Mouse (Mus musculus) urinary bladder, postnatal 0 days (tissue): Measurements from ENCODE around the gene Lrp2bp. TPM values are rescaled to one million over a fixed set of nuclear protein-coding genes. Genes with fewer than 3 reads are reported as not detected.

ENCODE experiments used
- polyA plus RNA-seq: library from polyadenylated mRNA; unstranded; fragments of >200 nt; fragmentation: Nextera tagmentation; extraction: Ambion mirVana; gene quantifications from 2 replicates; pipeline ENCODE4 v1.2.1, GENCODE M21; 2015

Gene Lrp2bp
- polyA plus RNA-seq, result 0.31 and 0.35 TPM in 2 replicates

DNA sequence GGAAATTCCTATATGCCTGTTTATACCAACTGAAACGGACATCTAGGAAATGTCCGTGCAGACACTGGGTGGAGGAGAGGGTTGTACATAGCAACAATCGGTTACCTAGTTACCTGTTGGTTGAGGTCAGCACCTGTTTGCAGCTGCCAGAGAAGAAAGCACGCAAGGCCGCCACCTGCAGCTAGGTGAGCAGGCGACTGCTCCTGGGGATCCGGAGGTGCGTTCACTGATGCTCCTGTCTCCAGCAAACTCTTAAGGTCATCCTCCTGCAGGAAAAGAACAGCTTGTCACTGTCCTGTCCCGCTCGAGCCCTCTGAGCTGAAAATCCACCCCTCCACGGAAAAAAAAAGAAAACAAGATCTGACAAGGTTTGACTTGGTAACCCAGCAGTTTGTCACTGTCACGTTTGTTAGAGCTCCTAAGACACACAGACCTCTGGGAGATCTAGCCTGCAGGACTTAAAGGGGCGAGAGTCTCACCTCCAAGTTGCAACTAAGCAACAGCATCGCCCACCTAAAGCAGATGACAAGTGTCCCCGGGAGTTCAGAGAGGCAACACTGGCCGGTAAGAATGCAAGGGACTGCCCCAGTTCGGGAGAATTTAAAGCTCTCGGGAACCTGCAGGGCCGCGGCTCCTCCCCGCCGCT lies at the start of gene Lrp2bp:
Gene Lrp2bp (plus strand): TSS at position 166 of the 646 bp plus-strand sequence.

DNA sequence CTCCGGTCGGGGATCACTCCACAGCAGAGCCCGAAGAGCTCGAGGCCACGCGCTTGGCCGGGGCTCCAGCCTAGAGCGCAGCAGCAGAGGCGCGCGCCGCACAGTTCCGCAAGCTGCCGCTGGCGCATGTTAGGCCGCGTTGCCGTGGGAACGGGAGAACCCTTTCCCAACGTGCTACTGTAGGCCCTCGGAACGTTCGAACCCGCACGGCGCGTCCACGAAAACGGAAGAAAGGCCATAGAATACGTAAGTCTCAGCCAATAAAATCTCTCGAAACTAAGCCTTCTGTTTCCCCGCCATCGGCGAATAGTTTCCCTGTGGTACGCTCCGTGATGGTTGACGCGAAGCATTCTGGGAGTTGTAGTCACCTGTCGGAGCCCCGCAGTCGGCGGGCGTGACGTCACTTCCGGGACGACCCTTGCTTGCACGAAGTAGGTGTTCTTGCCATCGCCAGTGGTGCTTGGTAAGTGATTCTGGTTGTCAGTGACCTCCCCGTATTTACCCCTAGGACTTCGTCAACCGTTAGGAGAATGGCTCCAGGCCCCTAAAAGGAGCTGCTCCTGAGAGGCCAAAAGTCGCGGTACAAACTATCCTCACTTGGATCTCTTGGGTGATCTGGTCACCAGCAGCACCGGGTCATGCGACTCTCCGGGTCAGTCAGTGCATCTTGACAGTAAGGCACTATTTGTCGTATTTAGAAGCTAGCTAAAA lies 23.8 kb upstream of the Lrp2bp start, which contains the start of the genes 1700029J07Rik and Ufsp2:
Gene 1700029J07Rik (minus strand): TSS at position 127 of the 711 bp plus-strand sequence.
Gene Ufsp2 (plus strand): TSS at position 403 of the 711 bp plus-strand sequence.

DNA sequence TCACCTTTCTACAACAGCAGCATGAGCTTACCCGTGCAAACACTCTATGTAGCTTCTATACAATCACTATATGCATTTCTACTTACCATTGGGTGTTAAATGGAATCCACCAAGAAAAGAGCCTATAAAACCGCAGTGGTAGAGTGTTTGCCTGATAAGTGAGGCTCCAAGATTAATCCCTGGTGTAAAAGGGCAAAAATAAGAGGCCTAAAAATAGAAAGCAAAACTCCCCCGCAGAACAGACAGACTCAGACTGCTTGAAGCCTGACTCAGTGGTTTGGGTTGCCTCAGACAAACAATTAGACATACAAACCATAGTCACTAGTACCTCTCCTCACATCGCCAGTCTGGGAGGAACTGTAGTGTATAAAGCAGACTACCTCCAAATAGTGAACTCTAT lies 6.5 kb downstream of the Lrp2bp start, which contains the start of gene Ankrd37:
Gene Ankrd37 (minus strand): TSS at position 112 of the 400 bp plus-strand sequence.

Other genes with a start within 250 kb of the Lrp2bp start
- 1,183 and 1,210 TPM in 2 replicates for gene Pdlim3, start 113.8 kb upstream of the Lrp2bp start, polyA plus RNA-seq
- gene Ccdc110, start 64.7 kb upstream of the Lrp2bp start, polyA plus RNA-seq, result not detected in 2 replicates
- gene 1700029J07Rik, start 24.1 kb upstream of the Lrp2bp start, polyA plus RNA-seq, result 1.3 and 1.4 TPM in 2 replicates
- gene Ufsp2, start 23.8 kb upstream of the Lrp2bp start, polyA plus RNA-seq, result 69.6 and 72.7 TPM in 2 replicates
- 13.5 and 15.7 TPM in 2 replicates for gene Ankrd37, start 6.4 kb downstream of the Lrp2bp start, polyA plus RNA-seq
- 14.8 and 18.8 TPM in 2 replicates for gene Cfap97, start 152.5 kb downstream of the Lrp2bp start, polyA plus RNA-seq
- gene Snx25, start 152.9 kb downstream of the Lrp2bp start, polyA plus RNA-seq, result 5.0 and 5.4 TPM in 2 replicates
- gene Slc25a4, start 212.0 kb downstream of the Lrp2bp start, polyA plus RNA-seq, result 897 and 991 TPM in 2 replicates